Mouse (Mus musculus) liver, embryonic 18 days (tissue): ENCODE measurements around the gene Sh2b1. TPM values are rescaled to one million over a fixed set of nuclear protein-coding genes. Genes with fewer than 3 reads are reported as not detected.

Experiments used
- polyA plus RNA-seq: library from polyadenylated mRNA; depleted of rRNA; stranded (reverse); fragments of >200 nt; gene quantifications from 2 replicates; pipeline ENCODE4 v1.2.3, GENCODE M21; 2012; rRNA removed

Gene Sh2b1
- polyA plus RNA-seq, result 17.2 and 21.4 TPM in 2 replicates

DNA sequence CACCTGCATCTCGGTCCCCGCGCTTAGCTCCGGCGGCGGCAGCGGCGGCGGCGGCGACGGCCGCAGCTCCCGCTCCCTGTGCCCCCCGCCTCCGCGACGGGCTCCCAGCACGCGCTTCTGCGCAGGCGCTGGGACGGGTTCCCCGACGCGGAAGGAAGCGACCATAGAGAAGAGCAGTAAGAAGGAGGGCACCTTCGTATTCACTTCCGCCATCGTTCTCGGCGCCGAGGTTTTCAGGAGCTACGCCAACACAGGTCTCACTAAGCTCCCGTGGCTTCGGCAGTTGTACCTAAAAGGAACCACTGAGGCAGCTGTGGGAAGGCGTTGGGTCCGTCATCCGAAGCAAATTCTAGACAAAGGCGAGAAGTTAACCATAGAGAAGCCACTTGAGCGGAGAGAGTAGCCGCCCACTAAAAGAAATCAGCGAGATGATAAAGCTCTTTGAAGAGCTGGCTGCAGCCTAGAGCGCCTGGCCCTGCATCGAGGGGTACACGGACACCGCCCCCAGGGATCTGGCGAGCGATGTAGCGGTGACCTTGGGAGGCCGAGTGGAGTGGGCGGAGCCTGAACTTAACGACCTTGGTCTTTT, at the start of gene Sh2b1:
TSS of gene Sh2b1 (minus strand) at position 432 of the 589 bp plus-strand sequence.

DNA sequence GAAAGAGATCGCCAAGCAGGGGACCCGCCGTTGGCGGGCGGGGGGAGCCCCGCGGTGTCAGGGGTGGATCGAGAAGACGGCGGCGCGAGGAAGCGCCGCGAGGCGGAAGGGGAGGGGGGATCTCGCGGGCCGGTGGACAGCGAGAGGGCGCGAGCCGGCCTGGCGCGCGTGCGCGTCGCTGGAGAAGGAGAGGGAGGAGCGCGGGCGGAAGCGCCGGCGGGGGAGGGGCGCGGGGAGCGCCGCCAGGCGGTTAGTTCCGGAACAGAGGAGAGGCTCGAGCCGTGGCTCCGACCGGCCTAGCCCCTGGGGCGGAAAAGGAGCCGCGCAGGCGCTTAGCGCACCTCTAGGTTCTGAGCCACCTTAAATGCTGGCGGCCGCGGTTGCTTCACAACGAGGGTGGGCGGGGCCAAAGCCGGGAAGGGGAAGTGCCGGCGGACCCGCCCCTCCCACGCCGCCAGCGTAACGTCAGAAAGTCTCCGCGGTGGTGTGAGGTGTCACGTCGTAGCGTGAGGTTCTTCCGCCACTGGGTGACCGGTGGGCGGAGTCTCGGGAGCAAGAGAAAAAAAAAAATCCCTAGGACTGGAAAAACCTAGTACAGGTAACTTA, 28.2 kb upstream of the Sh2b1 start, which contains the start of gene Atxn2l:
TSS of gene Atxn2l (minus strand) at position 165 of the 606 bp plus-strand sequence.

GRCm38 (mm10) chr7:126487052-126487483, 11.8 kb upstream of the Sh2b1 start, which contains the start of gene Tufm:
TSS of gene Tufm (plus strand) at chr7:126487361.

GRCm38 (mm10) chr7:126463004-126463403, 12.2 kb downstream of the Sh2b1 start, which contains the start of gene Atp2a1:
TSS of gene Atp2a1 (minus strand) at chr7:126463108.

GRCm38 (mm10) chr7:126428631-126429502, 46.4 kb downstream of the Sh2b1 start, which contains the start of gene Rabep2:
TSS of gene Rabep2 (plus strand) at chr7:126428759.

Other genes with a start within 250 kb of the Sh2b1 start
- 4.3 and 4.4 TPM in 2 replicates for gene Sbk1, start 202.8 kb downstream of the Sh2b1 start, polyA plus RNA-seq
- gene Lat, start 105.9 kb downstream of the Sh2b1 start, polyA plus RNA-seq, result 7.4 and 7.7 TPM in 2 replicates
- 28.2 and 28.3 TPM in 2 replicates for gene Spns1, start 98.0 kb downstream of the Sh2b1 start, polyA plus RNA-seq
- gene Nfatc2ip, start 78.7 kb downstream of the Sh2b1 start, polyA plus RNA-seq, result 4.7 and 5.4 TPM in 2 replicates
- gene Cd19, start 60.5 kb downstream of the Sh2b1 start, polyA plus RNA-seq, result 6.5 and 8.9 TPM in 2 replicates
- 6.4 and 6.5 TPM in 2 replicates for gene Rabep2, start 46.7 kb downstream of the Sh2b1 start, polyA plus RNA-seq
- 0.16 and 0.67 TPM in 2 replicates for gene Atp2a1, start 12.3 kb downstream of the Sh2b1 start, polyA plus RNA-seq
- 66.4 and 78.6 TPM in 2 replicates for gene Tufm, start 11.9 kb upstream of the Sh2b1 start, polyA plus RNA-seq
- 25.1 and 32.3 TPM in 2 replicates for gene Atxn2l, start 28.0 kb upstream of the Sh2b1 start, polyA plus RNA-seq
- 49.9 and 50.0 TPM in 2 replicates for gene Eif3c, start 91.0 kb upstream of the Sh2b1 start, polyA plus RNA-seq
- gene Apobr, start 109.5 kb upstream of the Sh2b1 start, polyA plus RNA-seq, result 4.2 and 5.8 TPM in 2 replicates
- gene Cln3, start 110.4 kb upstream of the Sh2b1 start, polyA plus RNA-seq, result 17.9 and 19.2 TPM in 2 replicates
- 0.17 and 0.31 TPM in 2 replicates for gene Il27, start 119.5 kb upstream of the Sh2b1 start, polyA plus RNA-seq
- gene Nupr1, start 155.4 kb upstream of the Sh2b1 start, polyA plus RNA-seq, result 10.2 and 11.1 TPM in 2 replicates
- 17.2 and 19.9 TPM in 2 replicates for gene Sgf29, start 173.9 kb upstream of the Sh2b1 start, polyA plus RNA-seq
- gene Sult1a1, start 201.0 kb upstream of the Sh2b1 start, polyA plus RNA-seq, result 166 and 169 TPM in 2 replicates
- gene Bola2, start 220.0 kb upstream of the Sh2b1 start, polyA plus RNA-seq, result 25.7 and 39.5 TPM in 2 replicates
- gene Slx1b, start 220.4 kb upstream of the Sh2b1 start, polyA plus RNA-seq, result 5.9 and 7.2 TPM in 2 replicates
- 105 and 119 TPM in 2 replicates for gene Coro1a, start 232.4 kb upstream of the Sh2b1 start, polyA plus RNA-seq